Mouse (Mus musculus): ENCODE data around the gene 6030468B19Rik. TPM values are rescaled to one million over a fixed set of nuclear protein-coding genes. Genes with fewer than 3 reads are reported as not detected.
"Not testable (repeated sequence)": the region's sequence is repeated elsewhere in the genome, so short reads cannot be mapped to it uniquely, and the experiment has no call there.

Gene 6030468B19Rik
- polyA plus RNA-seq, 1 experiment from 2014 or later, result 1.3 TPM

DNA sequence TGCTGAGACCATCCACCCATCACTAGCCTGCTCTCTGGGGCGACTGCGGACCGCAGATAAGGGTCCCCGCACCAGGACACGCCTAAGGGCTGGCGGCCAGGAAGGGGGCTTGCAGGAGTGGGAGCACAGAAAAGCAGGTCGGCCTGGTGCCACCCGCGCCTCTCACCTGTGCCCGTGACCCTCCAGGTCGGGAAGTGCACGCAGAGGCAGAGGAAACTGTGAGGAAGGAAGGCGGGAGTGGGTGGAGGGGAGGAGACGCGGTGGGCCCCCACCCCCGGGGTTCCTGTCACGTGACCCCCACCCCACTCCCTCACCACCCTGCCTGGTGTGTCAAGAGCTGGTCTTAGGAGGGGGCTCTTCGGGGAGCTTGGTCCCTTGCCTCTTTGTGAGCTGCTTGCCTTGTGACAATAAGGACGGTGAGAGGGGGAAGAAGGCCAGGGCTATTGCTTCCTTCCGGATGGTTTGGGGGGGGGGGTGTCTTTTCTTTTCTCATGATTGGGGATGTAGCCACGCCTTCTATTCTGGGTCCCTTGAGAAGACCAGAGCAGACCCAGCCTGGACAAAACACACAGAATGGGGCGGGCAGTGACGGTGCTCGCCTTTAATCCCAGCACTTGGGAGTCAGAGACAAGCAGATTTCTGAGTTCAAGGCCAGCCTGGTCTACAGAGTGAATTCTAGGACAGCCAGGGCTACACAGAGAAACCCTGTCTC lies 15.3 kb upstream of the 6030468B19Rik start, which contains the start of the genes Tmc8 and Tmc6:
Gene Tmc8, plus strand, starts transcription at position 84 of the 712 bp plus-strand sequence.
Gene Tmc6, minus strand, starts transcription at position 206 of the 712 bp plus-strand sequence.
- peak within 1 kb of the TSS; percentile 47 for H3K27ac ChIP-seq (ENCODE audit: low read depth, low read length)
- WGBS, result 39% methylated on average over 24 of the region's 24 CpGs
- peak within 1 kb of the TSS; percentile 14 for H3K4me3 ChIP-seq (ENCODE audit: low read depth, low read length)
- ATAC-seq (ENCODE audit: low FRiP score) (no peak), DNase-seq (ENCODE audit: low spot score, missing footprints) (no peak)
- H3K4me1 ChIP-seq (ENCODE audit: control insufficient read depth, insufficient read depth, low read length), result peaks cover 17% of the 10 kb centered on the region
- H3K36me3 ChIP-seq (ENCODE audit: control insufficient read depth, insufficient read depth, low read length), result no peaks in the 10 kb centered on the region
- H3K4me2 ChIP-seq, result peak within 1 kb of the TSS; percentile 58
- peaks cover 47% of the 10 kb centered on the region for H3K27me3 ChIP-seq (ENCODE audit: control insufficient read depth, insufficient read depth, low read length)
- H3K9me3 ChIP-seq (ENCODE audit: control insufficient read depth, low read length), result no peaks in the 10 kb centered on the region
- peak within 1 kb of the TSS; percentile 42; the same call in 1 of the 2 replicates for H3K9ac ChIP-seq (ENCODE audit: low read length)

DNA sequence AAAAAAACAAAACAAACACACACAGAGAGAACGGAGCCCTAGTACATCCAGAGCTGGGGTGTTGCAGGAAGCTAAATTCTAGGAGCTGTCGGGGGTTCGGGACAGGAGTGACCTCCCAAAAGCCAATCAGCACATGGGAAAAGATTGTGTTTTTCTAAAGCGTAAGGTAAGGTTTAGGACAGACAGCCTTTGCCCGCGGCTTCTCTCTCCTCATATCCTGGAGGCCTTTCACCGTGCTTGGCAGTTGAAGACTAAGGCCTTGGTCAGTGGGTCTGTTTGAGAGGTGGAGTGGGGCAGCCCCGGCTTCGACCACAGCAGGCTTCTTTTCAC lies 14.8 kb upstream of the 6030468B19Rik start:
- H3K27ac ChIP-seq (ENCODE audit: low read depth, low read length), result no peak overlapping the region
- H3K4me1 ChIP-seq (ENCODE audit: control insufficient read depth, insufficient read depth, low read length), result peaks cover 17% of the 10 kb centered on the region
- no peak for DNase-seq (ENCODE audit: low spot score, missing footprints)
- H3K9ac ChIP-seq (ENCODE audit: low read length), result peak overlapping the region; percentile 42; the same call in 1 of the 2 replicates
- no peak for ATAC-seq (ENCODE audit: low FRiP score)
- 42% methylated on average over 9 of the region's 9 CpGs for WGBS
- H3K27me3 ChIP-seq (ENCODE audit: control insufficient read depth, insufficient read depth, low read length), result peaks cover 47% of the 10 kb centered on the region
- peak overlapping the region; percentile 58 for H3K4me2 ChIP-seq
- no peaks in the 10 kb centered on the region for H3K9me3 ChIP-seq (ENCODE audit: control insufficient read depth, low read length)
- H3K4me3 ChIP-seq (ENCODE audit: low read depth, low read length), result peak overlapping the region; percentile 14
- H3K36me3 ChIP-seq (ENCODE audit: control insufficient read depth, insufficient read depth, low read length), result no peaks in the 10 kb centered on the region

DNA sequence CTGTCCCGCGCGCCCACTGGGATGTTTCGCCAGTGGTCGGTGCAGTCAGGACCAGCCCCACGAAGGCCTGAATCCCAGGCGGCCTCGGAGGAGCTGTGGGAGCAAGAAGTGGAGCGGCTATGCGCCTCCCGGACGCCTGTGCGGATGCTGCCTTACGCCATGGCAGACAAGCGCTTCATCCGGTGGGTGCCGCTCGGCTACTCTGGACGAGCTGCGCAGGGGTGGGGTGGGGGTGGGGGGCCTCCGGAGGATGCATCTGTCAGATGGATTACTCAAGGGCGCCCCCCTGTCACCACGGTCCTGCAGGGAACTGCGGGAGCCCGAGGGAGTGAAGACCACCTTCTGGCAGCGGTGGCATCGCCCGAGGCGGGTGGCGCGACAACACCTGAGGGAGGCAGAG lies 14.4 kb upstream of the 6030468B19Rik start:
- peaks cover 47% of the 10 kb centered on the region for H3K27me3 ChIP-seq (ENCODE audit: control insufficient read depth, insufficient read depth, low read length)
- peak overlapping the region; percentile 58 for H3K4me2 ChIP-seq
- H3K36me3 ChIP-seq (ENCODE audit: control insufficient read depth, insufficient read depth, low read length), result no peaks in the 10 kb centered on the region
- 3% methylated on average over 31 of the region's 31 CpGs for WGBS
- H3K4me1 ChIP-seq (ENCODE audit: control insufficient read depth, insufficient read depth, low read length), result peaks cover 17% of the 10 kb centered on the region
- peak; percentile 39; the same call in 1 of the 2 replicates for ATAC-seq (ENCODE audit: low FRiP score)
- no peak overlapping the region for H3K27ac ChIP-seq (ENCODE audit: low read depth, low read length)
- H3K9ac ChIP-seq (ENCODE audit: low read length), result peak overlapping the region; percentile 42; the same call in 1 of the 2 replicates
- no peaks in the 10 kb centered on the region for H3K9me3 ChIP-seq (ENCODE audit: control insufficient read depth, low read length)
- DNase-seq (ENCODE audit: low spot score, missing footprints), result peak; percentile 94
- peak overlapping the region; percentile 14 for H3K4me3 ChIP-seq (ENCODE audit: low read depth, low read length)

DNA sequence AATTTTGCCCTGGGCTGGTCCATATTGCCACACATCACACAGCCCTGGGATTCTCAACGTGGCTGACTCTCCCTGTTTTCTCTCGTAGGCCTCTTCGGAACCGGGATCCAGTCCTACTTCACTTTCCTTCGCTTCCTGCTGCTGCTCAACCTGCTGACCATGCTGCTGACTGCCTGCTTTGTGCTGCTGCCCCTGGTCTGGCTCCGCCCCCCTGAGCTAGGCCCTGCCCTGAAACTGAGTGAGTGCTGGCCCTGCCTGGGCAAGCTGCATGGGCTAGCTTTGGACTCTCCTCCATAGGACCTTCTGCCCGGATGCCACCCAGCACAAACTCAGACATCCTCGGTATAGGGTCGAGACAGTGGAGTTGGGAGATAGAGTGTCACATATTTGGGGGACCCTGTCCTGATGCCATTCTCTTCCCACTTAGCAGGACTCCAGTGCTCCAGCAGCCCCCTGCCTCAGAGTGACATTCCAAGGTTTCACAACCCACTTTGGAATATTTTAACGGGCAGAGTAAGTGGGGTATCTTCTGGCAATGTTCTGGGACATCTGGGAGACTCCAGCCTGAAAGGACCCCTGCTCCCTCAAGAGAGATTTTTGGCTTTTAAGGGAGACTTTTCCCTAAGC lies 13.7 kb upstream of the 6030468B19Rik start:
- H3K36me3 ChIP-seq (ENCODE audit: control insufficient read depth, insufficient read depth, low read length), result no peaks in the 10 kb centered on the region
- peak overlapping the region; percentile 58 for H3K4me2 ChIP-seq
- H3K9me3 ChIP-seq (ENCODE audit: control insufficient read depth, low read length), result no peaks in the 10 kb centered on the region
- H3K4me3 ChIP-seq (ENCODE audit: low read depth, low read length), result no peak overlapping the region
- WGBS, result 31% methylated on average over 10 of the region's 10 CpGs
- DNase-seq (ENCODE audit: low spot score, missing footprints) (no peak), ATAC-seq (ENCODE audit: low FRiP score) (no peak)
- H3K27me3 ChIP-seq (ENCODE audit: control insufficient read depth, insufficient read depth, low read length), result peaks cover 47% of the 10 kb centered on the region
- H3K9ac ChIP-seq (ENCODE audit: low read length), result no peak overlapping the region
- H3K27ac ChIP-seq (ENCODE audit: low read depth, low read length), result no peak overlapping the region
- peaks cover 17% of the 10 kb centered on the region for H3K4me1 ChIP-seq (ENCODE audit: control insufficient read depth, insufficient read depth, low read length)

DNA sequence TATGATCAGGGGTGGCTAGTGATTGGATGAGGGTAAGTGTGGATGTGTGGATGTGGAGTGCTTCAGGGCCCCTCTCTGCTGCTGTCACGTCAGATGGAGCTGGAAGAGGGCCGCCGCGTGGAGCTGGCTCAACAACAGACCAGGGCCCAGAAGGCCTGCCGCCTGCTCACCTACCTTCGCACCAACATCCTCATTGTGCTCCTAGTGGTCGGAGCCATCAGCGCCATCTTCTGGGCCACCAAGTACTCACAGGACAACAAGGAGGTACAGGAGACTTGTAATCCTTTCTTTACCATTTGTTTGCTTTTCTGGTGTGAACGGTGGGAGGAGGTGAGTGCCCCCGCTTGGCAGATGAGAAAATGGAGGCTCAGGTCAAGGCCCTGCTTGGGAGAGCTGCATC lies 11.2 kb upstream of the 6030468B19Rik start:
- H3K4me2 ChIP-seq, result no peak overlapping the region
- WGBS, result 8% methylated on average over 10 of the region's 10 CpGs
- H3K9ac ChIP-seq (ENCODE audit: low read length), result no peak overlapping the region
- H3K4me1 ChIP-seq (ENCODE audit: control insufficient read depth, insufficient read depth, low read length), result no peaks in the 10 kb centered on the region
- no peak overlapping the region for H3K27ac ChIP-seq (ENCODE audit: low read depth, low read length)
- no peaks in the 10 kb centered on the region for H3K36me3 ChIP-seq (ENCODE audit: control insufficient read depth, insufficient read depth, low read length)
- ATAC-seq (ENCODE audit: low FRiP score), result peak; percentile 13; the same call in 1 of the 2 replicates
- H3K27me3 ChIP-seq (ENCODE audit: control insufficient read depth, insufficient read depth, low read length), result peaks cover 36% of the 10 kb centered on the region
- no peak for DNase-seq (ENCODE audit: low spot score, missing footprints)
- H3K9me3 ChIP-seq (ENCODE audit: control insufficient read depth, low read length), result no peaks in the 10 kb centered on the region
- no peak overlapping the region for H3K4me3 ChIP-seq (ENCODE audit: low read depth, low read length)

DNA sequence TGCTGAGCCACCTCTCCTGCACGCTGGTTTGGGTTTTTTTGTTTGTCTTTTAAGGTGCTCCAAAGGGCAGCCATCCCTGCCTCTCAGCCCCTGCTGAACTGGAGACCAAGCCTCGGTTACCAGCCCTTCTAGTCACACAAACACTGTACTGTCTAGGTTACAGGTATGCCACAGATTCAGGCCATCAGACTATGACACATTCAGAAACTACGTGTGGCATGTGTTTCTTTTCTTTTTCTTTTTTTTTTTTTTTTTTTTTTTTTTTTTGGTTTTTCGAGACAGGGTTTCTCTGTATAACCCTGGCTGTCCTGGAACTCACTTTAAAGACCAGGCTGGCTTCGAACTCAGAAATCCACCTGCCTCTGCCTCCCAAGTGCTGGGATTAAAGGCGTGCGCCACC lies 9.0 kb upstream of the 6030468B19Rik start:
- not testable (repeated sequence) for H3K4me2 ChIP-seq; H3K27ac ChIP-seq (ENCODE audit: low read depth, low read length); H3K36me3 ChIP-seq (ENCODE audit: control insufficient read depth, insufficient read depth, low read length); ATAC-seq (ENCODE audit: low FRiP score); H3K4me3 ChIP-seq (ENCODE audit: low read depth, low read length); DNase-seq (ENCODE audit: low spot score, missing footprints); H3K9ac ChIP-seq (ENCODE audit: low read length); H3K9me3 ChIP-seq (ENCODE audit: control insufficient read depth, low read length); H3K4me1 ChIP-seq (ENCODE audit: control insufficient read depth, insufficient read depth, low read length)
- WGBS, result 84% methylated on average over 7 of the region's 7 CpGs
- peaks cover 19% of the 10 kb centered on the region for H3K27me3 ChIP-seq (ENCODE audit: control insufficient read depth, insufficient read depth, low read length)

DNA sequence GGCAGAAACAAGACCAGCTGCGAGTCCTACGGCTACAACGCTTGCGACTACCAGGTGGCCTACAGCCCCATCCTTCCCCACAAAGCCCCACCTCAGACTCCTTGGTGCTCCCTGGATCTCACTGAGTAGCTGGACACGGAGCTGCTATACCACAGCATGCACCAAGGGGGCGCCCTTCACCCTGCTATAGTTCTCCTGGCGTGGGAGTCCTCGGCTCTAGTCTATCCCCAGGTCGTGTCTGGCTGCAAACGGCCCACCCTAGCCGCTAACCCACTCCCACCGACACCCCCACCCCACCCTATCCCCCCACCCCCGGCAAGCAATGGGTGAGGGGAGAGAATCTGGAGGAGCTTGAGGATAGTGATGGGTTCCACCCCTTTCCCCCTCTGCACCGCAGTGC lies 7.2 kb upstream of the 6030468B19Rik start:
- Histone ChIP-seq H3K4me3 (ENCODE audit: low read depth, low read length) (no peak overlapping the region), H3K36me3 (ENCODE audit: control insufficient read depth, insufficient read depth, low read length) (no peaks in the 10 kb centered on the region), H3K4me1 (ENCODE audit: control insufficient read depth, insufficient read depth, low read length) (no peaks in the 10 kb centered on the region), H3K27me3 (ENCODE audit: control insufficient read depth, insufficient read depth, low read length) (peaks cover 8% of the 10 kb centered on the region), H3K27ac (ENCODE audit: low read depth, low read length) (no peak overlapping the region), H3K9me3 (ENCODE audit: control insufficient read depth, low read length) (no peaks in the 10 kb centered on the region), H3K4me2 (peak overlapping the region; percentile 6; the same call in 1 of the 2 replicates), H3K9ac (ENCODE audit: low read length) (no peak overlapping the region)
- DNase-seq (ENCODE audit: low spot score, missing footprints) (peak; percentile 93), ATAC-seq (ENCODE audit: low FRiP score) (peak; percentile 42; the same call in 1 of the 2 replicates)
- WGBS, result 5% methylated on average over 14 of the region's 14 CpGs

DNA sequence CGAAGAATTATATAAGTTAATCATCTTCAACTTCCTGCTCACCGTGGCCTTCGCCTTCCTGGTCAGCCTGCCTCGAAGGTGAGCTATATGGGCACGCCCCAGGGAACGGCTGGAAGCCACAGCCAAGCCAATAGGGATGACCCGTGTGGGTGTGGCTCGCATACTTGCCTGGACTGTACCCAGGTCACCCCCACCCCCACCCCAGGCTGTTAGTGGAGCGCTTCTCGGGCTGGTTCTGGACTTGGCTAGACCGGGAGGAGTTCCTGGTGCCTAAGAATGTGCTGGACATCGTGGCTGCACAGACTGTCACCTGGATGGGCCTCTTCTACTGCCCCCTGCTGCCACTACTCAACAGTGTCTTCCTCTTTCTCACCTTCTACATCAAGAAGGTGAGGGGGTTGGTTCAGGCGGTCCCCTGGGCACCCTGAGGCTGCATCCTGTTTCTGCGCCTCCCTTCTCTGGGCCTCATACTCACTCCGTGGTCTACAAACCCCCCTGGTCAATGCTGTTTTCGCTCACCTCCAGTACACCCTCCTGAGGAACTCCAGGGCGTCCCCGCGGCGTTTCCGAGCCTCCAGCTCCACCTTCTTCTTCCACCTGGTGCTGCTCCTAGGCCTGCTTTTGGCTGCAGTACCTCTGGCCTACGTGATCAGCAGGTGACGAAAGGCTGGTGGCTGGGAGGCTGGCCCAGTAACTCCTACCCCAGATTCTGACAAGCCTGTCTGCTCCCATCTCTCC lies 6.6 kb upstream of the 6030468B19Rik start:
- Histone ChIP-seq H3K27me3 (ENCODE audit: control insufficient read depth, insufficient read depth, low read length) (peaks cover 8% of the 10 kb centered on the region), H3K4me1 (ENCODE audit: control insufficient read depth, insufficient read depth, low read length) (no peaks in the 10 kb centered on the region), H3K9me3 (ENCODE audit: control insufficient read depth, low read length) (no peaks in the 10 kb centered on the region), H3K9ac (ENCODE audit: low read length) (no peak overlapping the region), H3K4me3 (ENCODE audit: low read depth, low read length) (no peak overlapping the region), H3K4me2 (peak overlapping the region; percentile 6; the same call in 1 of the 2 replicates), H3K36me3 (ENCODE audit: control insufficient read depth, insufficient read depth, low read length) (no peaks in the 10 kb centered on the region), H3K27ac (ENCODE audit: low read depth, low read length) (no peak overlapping the region)
- ATAC-seq (ENCODE audit: low FRiP score) (peak; percentile 35; the same call in 1 of the 2 replicates), DNase-seq (ENCODE audit: low spot score, missing footprints) (peak; percentile 86)
- WGBS, result 33% methylated on average over 23 of the region's 23 CpGs

DNA sequence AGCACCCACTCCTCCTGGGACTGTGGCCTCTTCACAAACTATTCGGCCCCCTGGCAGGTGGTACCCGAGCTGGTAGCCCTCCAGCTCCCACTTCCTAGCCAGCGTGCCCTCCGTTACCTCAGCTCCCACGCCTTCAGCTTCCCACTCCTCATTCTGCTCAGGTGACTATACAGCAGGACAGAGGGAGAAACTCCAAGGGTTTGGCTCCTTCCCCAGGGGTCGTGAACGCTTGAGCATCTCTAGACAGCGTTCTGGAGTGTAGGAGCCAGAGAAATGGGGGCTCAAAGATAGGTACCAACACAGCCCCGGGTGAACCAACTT lies 6.1 kb upstream of the 6030468B19Rik start:
- no peaks in the 10 kb centered on the region for H3K36me3 ChIP-seq (ENCODE audit: control insufficient read depth, insufficient read depth, low read length)
- no peak for ATAC-seq (ENCODE audit: low FRiP score)
- H3K4me2 ChIP-seq, result no peak overlapping the region
- WGBS, result 88% methylated on average over 9 of the region's 9 CpGs
- no peak overlapping the region for H3K4me3 ChIP-seq (ENCODE audit: low read depth, low read length)
- no peak overlapping the region for H3K9ac ChIP-seq (ENCODE audit: low read length)
- H3K27ac ChIP-seq (ENCODE audit: low read depth, low read length), result no peak overlapping the region
- no peaks in the 10 kb centered on the region for H3K4me1 ChIP-seq (ENCODE audit: control insufficient read depth, insufficient read depth, low read length)
- H3K27me3 ChIP-seq (ENCODE audit: control insufficient read depth, insufficient read depth, low read length), result peaks cover 8% of the 10 kb centered on the region
- H3K9me3 ChIP-seq (ENCODE audit: control insufficient read depth, low read length), result no peaks in the 10 kb centered on the region
- no peak for DNase-seq (ENCODE audit: low spot score, missing footprints)
